Mouse (Mus musculus) kidney, adult 2 months (tissue): ENCODE measurements around the gene Szt2.

Experiments used
- CTCF ChIP-seq: fragments of 200-500 bp; conservative IDR thresholded peaks from 2 replicates; pipeline ENCODE4 v1.5.1; 2011; ENCODE audit warnings: low read depth, mild to moderate bottlenecking, control low read depth, low read length, moderate library complexity, mixed read lengths; ENCODE audit not compliant: insufficient read depth, insufficient read length
- POLR2A ChIP-seq: fragments of 200-500 bp; IDR thresholded peaks from one replicate; pipeline ENCODE4 v1.6.1; 2011; ENCODE audit warnings: low read depth, low read length, control low read depth

- TF ChIP-seq CTCF = no peak
- no peak for TF ChIP-seq POLR2A
These were observed 21.8 kb downstream of the Szt2 start for GRCm38 (mm10) chr4:118387316-118387715.
